Mouse (Mus musculus) heart, adult 11 months (tissue): ENCODE measurements around the gene Gm14862.
A peak's percentile ranks its signal among the peaks of the same experiment; 100 is the strongest.
"Not testable (repeated sequence)": the region's sequence is repeated elsewhere in the genome, so short reads cannot be mapped to it uniquely, and the experiment has no call there.

Source experiments
- DNase-seq: peaks from one replicate; pipeline ENCODE4 v3.0.0; 2022

Gm14862 gene

DNA sequence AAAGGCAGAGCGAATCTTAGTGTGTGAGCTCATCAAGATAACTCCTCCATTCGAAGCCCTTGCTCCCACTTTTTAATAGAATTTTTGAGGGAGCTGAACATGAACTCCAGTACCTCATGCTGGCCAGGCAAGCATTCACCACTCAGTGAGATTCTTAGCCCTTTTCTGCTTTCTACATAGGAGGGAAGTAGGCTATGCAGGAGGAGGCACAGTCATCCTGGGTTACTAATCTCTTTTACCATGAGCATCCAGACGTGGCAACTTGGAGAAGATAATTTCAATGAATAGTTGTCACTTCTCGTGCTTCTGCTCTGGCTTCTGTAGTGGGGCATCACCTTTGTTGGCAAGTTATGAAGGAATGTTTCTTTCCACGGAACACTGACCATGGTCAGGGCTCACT, at the start of gene Gm14862:
Gene Gm14862, minus strand, starts transcription at position 134 of the 400 bp plus-strand sequence.
- no peak for DNase-seq

DNA sequence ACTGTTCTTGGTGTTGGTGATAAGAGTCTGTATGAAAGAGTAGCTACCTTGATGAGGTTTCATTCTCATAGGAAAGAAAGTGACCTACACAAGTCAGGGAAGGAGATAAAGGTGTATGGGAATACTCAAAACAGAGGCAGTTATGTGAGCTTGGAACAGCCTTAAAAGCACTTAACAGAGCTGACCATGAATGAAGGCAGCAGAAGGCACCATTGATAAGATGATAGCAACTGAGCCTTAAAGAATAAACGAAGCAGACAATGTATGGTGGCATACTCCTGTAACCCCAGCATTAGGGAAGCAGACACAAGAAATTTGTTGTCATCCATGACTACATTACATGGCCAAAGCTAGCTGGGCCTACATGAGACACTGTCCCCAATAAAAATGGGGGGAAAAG, 46.8 kb upstream of the Gm14862 start:
- DNase-seq = no peak

DNA sequence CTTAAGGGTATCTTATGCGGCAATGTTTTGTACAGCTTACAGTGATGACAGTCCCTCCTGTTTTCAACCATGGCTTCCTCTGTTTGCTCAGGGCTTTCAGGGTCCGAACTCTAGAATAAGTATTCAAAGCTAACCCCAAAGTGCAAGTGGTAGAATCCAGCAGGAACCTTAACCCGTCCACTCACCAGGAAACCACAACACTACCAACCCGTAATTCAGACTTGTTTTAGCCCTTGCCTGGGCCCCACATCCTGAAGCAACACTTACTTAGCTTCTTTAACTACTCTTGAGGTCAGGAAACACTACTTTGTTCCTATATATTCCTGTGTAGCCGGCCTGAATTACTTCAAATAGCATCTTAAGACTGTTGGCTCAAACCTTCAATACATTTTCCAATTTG, 46.1 kb upstream of the Gm14862 start:
- DNase-seq = no peak

- DNase-seq = no peak
Observed at GRCm38 (mm10) chrX:9298413-9298864, 41.7 kb upstream of the Gm14862 start.

DNA sequence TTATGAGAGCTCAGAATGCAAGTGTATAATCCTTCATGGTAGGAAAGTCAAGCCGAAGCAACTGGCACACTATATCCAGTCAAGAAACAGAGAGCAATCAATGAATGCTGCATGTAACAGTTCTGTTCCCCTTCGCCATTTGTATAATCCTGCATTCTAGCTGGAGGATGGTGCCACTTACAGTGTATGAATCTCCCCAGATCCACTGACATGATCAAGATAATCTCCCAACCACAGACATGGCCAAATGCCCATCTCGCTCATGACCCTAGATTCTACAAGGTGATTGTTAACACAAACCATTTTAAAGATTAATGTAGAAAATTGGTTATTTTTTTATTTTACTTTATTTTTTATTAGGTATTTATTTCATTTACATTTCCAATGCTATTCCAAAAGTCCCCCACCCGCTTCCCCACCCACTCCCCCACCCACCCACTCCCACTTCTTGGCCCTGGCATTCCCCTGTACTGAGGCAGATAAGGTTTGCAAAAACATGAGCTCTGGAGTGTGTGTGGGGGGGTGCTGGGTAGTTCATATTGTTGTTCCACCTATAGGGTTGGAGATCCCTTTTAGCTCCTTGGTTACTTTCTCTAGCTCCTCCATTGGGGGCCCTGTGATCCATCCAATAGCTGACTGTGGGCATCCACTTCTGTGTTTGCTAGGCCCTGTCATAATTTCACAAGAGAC, 36.6 kb upstream of the Gm14862 start:
- not testable (repeated sequence) for DNase-seq

DNA sequence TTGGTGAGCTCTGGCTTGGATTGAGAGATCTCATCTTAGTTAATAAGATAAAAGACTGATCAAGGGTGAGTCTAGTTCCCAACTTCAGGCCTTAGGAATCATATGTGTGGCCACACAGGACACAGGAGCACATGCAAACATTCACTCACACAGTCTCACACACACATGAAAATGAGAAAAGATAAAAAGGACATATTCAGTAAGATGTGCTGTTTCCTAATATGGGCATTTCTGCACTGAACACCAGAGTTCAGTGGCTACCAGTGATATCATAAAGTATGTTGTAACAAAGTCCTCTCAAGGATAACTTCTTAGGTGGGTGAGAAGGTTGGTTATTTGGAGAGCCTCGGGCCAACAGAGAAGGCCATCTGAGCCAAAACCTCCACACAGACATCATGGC, 26.8 kb upstream of the Gm14862 start, which contains the start of gene H2al1m:
Gene H2al1m, plus strand, starts transcription at position 301 of the 400 bp plus-strand sequence.
- DNase-seq = not testable (repeated sequence)

DNA sequence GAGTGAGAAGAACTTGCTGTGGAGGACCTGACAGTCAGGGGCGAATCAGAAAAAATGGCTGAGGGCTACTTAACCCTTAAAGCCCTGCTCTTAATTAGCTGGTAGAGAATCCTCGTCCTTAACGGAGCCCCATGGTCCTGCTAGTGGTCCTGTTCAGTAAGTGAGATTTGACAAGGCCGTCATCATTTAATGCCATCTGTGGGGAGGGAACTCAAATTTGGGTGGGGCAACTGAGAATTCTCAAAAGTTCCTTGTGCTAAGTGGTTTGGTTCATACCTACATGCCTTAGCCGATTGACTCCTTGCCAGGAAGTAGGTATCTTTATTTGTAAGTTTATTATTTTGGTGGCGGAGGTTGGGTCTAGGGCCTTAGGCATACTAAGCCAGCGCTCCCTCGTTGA, 17.6 kb upstream of the Gm14862 start:
- no peak for DNase-seq

GRCm38 (mm10) chrX:9273377-9274002, 16.8 kb upstream of the Gm14862 start:
- DNase-seq = no peak

DNA sequence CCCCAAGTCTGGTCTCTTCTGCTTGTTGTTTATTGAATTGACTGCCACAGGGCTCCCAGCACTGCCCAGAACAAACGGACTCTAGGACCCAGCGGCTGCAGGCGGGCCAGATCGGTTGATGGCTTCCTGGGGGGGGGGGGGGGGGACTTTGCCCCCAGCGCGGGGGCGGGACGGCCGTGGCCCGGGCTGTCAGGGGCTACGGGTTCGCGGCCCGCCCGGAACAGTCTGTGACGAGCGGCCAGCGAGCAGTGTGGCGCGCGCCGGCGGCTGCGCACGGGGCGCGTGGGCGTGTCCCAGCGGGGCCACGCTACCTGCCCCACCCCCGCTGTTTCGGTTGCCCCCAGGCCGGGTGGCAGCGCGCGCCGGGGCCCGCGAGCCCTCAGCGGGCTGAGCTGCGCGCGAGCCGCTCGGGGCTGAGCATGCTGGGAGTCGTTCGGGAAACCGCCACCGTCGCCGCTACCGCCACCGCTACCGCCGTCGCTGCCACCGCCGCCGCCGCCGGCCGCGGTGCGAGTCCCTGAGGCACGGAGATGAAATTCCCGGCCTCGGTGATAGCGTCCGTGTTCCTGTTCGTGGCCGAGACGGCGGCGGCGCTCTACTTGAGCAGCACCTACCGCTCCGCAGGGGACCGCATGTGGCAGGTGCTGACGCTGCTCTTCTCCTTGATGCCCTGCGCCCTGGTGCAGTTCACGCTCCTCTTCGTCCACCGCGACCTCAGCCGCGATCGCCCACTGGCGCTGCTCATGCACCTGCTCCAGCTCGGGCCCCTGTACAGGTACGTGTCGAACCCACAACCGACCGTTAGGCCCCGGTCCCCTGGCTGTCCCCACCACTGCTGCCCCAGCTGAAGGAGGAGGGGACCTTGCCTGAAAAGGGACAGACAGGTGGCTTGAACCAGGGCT, 16.0 kb upstream of the Gm14862 start, which contains the start of gene Xk:
Gene Xk, plus strand, starts transcription at position 297 of the 902 bp plus-strand sequence.
- peak; percentile 95 for DNase-seq

- DNase-seq = no peak
Observed at GRCm38 (mm10) chrX:9271947-9272459, 15.3 kb upstream of the Gm14862 start.

- DNase-seq = peak; percentile 85
Observed at GRCm38 (mm10) chrX:9271112-9271511, 14.4 kb upstream of the Gm14862 start.

GRCm38 (mm10) chrX:9259267-9259666, 2.6 kb upstream of the Gm14862 start:
- no peak for DNase-seq

GRCm38 (mm10) chrX:9257831-9258230, 1.1 kb upstream of the Gm14862 start:
- DNase-seq = no peak

GRCm38 (mm10) chrX:9254901-9255300, 1.8 kb downstream of the Gm14862 start:
- DNase-seq = no peak

DNA sequence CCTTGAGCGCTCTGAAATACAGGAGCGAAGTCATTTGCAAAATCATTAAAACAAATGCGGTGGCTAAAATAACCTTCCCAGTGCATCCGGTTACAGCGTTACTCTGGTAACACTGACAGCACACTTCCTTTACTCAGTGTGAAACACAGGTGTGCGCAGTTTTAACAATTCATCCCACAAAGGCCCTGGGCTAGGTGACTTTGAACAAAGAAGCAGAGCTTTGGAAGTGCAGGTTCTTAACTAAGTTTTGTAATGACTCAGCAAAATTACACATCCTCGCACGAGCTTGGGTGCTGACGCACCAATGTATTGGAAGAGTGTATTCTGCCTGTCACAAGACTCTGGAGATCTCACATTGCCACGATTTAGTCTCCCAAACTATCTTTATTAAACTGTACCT, 2.7 kb downstream of the Gm14862 start:
- DNase-seq = peak; percentile 13

GRCm38 (mm10) chrX:9248911-9249310, 7.8 kb downstream of the Gm14862 start:
- no peak for DNase-seq

- no peak for DNase-seq
Observed at GRCm38 (mm10) chrX:9244603-9245336, 11.9 kb downstream of the Gm14862 start.

DNA sequence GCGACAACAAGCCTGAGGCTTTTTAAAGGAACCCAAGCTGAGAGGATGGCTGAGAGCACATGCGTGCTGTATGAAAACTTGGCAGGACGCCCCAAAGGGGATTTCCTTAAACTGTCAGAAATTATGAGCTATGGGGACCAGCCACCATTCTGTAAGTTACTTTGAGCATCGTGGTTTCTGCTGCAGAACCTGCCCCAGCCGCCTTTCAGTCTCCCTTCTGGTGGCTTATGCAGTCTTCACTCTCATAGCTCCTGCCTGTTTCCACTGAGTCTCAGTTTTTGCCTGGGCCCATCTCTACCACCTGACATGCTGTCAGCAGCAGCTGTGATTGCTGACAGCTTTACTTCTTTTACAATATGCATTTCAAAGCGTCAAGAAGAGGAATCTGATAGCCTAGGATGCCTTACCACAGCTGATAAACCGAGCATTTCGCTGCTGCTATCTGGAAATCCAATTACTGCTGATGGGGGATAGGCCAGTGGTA, 13.3 kb downstream of the Gm14862 start:
- DNase-seq = no peak

DNA sequence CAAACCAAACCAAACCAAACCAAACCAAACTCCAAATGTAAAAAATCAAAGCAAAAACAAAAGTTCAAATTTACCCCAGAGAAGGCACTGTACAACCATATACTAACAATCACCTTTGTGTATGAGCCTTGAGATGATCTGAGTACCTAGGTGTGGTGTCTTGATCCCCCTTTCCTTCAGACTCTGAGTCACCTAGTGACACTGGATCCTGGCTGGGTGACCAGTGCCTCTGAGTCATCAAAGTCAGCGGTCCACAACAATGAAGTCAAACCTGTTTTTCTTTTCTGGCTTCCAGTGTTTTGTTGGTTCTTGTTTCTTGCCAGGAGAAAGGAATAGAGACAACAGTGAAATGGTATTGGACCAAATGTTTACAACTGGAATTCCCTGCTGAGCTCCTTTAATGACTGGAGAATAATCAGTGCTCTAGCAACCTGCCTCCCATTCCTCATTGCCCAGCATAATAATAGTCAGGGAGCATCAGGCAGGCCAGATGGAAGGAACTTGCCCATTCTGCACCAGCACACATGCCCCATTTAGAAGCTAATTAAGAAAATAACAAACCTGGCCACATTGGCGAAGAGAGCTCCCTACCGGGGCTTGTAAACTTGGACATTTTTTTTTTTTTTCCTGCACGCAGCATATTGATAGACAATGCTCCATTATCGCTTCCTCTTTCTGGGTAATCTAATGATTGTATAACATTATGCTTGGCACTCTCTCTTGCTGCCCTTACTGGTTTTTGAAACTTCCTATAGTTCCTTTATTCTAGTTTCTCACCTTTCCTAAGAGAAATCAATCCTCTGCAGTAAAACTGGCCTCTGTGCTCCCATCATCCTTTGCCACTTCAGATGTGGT, 15.7 kb downstream of the Gm14862 start:
- no peak for DNase-seq

DNA sequence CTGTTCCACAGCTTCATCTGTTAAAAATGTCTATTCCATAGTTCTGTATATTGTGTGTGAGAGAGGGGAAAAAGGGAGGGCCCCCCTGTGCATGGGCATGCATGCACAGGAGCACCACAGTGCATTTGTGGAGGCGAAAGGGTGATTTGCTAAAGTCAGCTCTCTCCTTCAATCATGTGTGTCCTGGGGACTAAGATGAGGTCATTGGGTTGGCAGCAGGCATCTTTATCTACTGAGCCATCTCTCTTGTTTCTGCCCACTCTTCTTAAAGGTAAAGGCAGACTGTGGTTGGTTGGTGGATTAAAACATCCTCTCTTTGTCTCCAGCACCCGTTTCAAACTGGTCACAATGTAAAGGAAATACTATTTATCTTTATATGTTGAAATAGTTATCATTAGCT, 29.6 kb downstream of the Gm14862 start:
- DNase-seq = no peak
